Mouse (Mus musculus) heart, embryonic 15.5 days (tissue): ENCODE measurements around the gene Cys1. TPM values are rescaled to one million over a fixed set of nuclear protein-coding genes. Genes with fewer than 3 reads are reported as not detected.

Experiments
- ATAC-seq: fragments of 200-750 bp; cut with Nextera tagmentation; replicated peaks from 2 replicates; pipeline ENCODE4 v1.8.0; 2017; ENCODE audit warnings: low read depth, moderate TSS enrichment; ENCODE audit not compliant: insufficient number of reproducible peaks, insufficient read depth, low FRiP score
- H3K27ac ChIP-seq: fragments of 300-500 bp; sonication (generic); 2 replicates; pipeline ENCODE4 v1.5.1; 2015; ENCODE audit warnings: mild to moderate bottlenecking, inconsistent platforms
- H3K27me3 ChIP-seq: fragments of 300-500 bp; sonication (generic); 2 replicates; pipeline ENCODE4 v1.6.1; 2015; ENCODE audit warnings: inconsistent platforms
- H3K36me3 ChIP-seq: fragments of 300-500 bp; sonication (generic); 2 replicates; pipeline ENCODE4 v1.6.1; 2015; ENCODE audit warnings: mild to moderate bottlenecking, inconsistent platforms
- H3K4me1 ChIP-seq: fragments of 300-500 bp; sonication (generic); replicated peaks from 2 replicates; pipeline ENCODE4 v1.6.1; 2015; ENCODE audit warnings: inconsistent platforms
- H3K4me2 ChIP-seq: fragments of 300-500 bp; sonication (generic); 2 replicates; pipeline ENCODE4 v1.6.1; 2015; ENCODE audit warnings: inconsistent platforms, mild to moderate bottlenecking, moderate library complexity
- H3K4me3 ChIP-seq: fragments of 300-500 bp; sonication (generic); 2 replicates; pipeline ENCODE4 v1.5.1; 2015; ENCODE audit warnings: mild to moderate bottlenecking, inconsistent platforms
- H3K9ac ChIP-seq: fragments of 300-500 bp; sonication (generic); 2 replicates; pipeline ENCODE4 v1.6.1; 2015; ENCODE audit warnings: mild to moderate bottlenecking, inconsistent platforms
- H3K9me3 ChIP-seq: fragments of 300-500 bp; sonication (generic); replicated peaks from 2 replicates; pipeline ENCODE4 v1.6.1; 2016; ENCODE audit warnings: inconsistent platforms
- WGBS: fragments of 180-500 bp; shearing (Covaris S2); methylation state at CpG from one replicate; pipeline ENCODE4 v1.1.7; 2015; ENCODE audit warnings: mixed read lengths; 5-methylcytosine and 5-hydroxymethylcytosine counted together
- polyA plus RNA-seq: library from polyadenylated mRNA; unstranded; fragments of >200 nt; fragmentation: Nextera tagmentation; extraction: Ambion mirVana; gene quantifications from 2 replicates; pipeline ENCODE4 v1.2.1, GENCODE M21; 2015

Gene Cys1
- polyA plus RNA-seq = 1.4 TPM in 2 replicates

DNA sequence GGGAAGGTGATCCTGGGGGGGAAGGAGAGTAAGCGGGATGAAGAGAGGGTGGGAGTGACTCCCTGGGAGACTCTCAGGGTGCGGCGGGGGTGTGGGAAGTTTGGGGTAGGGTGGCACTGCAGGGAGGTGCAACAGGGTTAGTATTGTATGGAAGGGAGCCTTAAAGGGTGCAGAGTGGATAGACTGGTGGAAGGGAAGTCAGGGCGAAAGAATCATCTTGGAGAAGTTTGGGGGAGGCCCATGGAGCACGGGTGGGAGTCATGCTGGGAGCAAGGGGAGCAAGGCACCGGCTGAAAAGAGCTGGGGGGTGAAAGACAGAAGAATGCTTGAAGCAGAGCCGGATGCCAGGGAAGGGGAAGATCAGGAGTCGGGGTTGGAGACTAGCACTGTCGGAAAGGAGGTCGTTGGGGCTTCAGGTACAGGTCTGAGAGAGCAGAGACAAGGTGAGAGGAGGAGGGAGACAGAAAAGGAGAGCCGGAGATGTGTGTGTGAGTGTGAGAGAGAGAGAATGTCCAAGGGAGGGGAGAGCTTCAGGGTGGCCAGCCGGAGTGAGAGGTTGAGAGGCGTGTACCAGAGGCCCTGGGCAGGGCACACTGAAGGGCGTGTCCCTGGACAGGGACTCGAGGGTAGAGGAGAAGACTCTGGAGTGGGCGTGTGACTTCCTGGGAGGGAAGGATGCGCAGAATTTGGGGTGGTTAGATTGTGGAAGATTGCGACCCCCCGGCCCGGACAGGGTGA, at the start of gene Cys1:
TSS of gene Cys1 (minus strand) at position 528 of the 738 bp plus-strand sequence.
- Histone ChIP-seq H3K4me1 (peaks cover 33% of the 10 kb centered on the region), H3K36me3 (no peaks in the 10 kb centered on the region), H3K27ac (peak within 1 kb of the TSS; percentile 60), H3K27me3 (peaks cover 29% of the 10 kb centered on the region), H3K4me2 (peak within 1 kb of the TSS; percentile 97), H3K4me3 (peak within 1 kb of the TSS; percentile 61), H3K9ac (peak within 1 kb of the TSS; percentile 73), H3K9me3 (no peaks in the 10 kb centered on the region)
- 3% methylated on average over 20 of the region's 20 CpGs for WGBS
- no peak; the same call in 1 of the 2 replicates for ATAC-seq

DNA sequence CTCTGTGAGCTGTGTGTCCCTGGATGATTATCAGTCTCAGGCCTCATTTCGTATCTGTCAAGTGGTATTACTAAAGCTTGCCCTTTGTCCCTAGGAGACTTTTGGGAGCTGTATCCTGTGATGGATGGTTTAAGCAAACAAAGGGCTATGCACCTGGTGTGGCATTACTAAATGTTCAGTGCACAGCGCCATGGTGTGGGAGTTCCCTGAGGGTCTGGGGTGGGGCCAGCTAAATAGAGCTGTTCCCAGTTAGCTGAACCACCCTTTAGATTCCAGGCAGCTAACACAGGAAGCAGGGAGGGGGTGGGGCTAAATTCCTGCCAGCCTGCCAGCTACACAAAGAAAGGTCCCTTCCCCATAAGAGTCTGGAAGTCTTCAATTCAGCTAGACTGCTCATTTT, 42.8 kb upstream of the Cys1 start:
- peak overlapping the region; percentile 56 for H3K27ac ChIP-seq
- H3K4me1 ChIP-seq = peaks cover 14% of the 10 kb centered on the region
- 18% methylated on average over 2 of the region's 2 CpGs for WGBS
- H3K4me3 ChIP-seq = no peak overlapping the region
- H3K9ac ChIP-seq = no peak overlapping the region
- peak; percentile 88 for ATAC-seq
- H3K36me3 ChIP-seq = no peaks in the 10 kb centered on the region
- H3K9me3 ChIP-seq = no peaks in the 10 kb centered on the region
- H3K27me3 ChIP-seq = no peaks in the 10 kb centered on the region
- H3K4me2 ChIP-seq = peak overlapping the region; percentile 43

DNA sequence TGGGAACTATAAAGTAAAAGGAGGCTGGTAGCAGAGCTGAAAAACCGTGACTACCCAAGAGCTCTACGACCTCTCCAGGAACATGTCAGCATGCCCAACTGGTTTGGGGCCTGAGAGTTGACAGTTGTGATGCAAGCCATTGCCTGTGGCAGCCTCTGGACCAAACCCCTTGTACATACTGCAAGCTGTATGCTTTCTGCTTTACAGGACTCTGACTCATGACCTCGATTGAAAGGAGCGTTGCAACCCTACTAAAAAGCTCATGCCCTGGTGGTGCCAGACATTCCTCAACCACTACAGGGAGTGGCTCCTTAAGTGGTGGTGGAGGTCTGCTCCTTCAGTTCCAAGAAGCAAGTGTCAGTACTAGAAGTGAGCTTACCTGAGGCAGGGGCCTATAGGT, 42.2 kb upstream of the Cys1 start:
- Histone ChIP-seq H3K9ac (no peak overlapping the region), H3K36me3 (no peaks in the 10 kb centered on the region), H3K27me3 (no peaks in the 10 kb centered on the region), H3K4me3 (no peak overlapping the region), H3K4me1 (peaks cover 14% of the 10 kb centered on the region), H3K4me2 (peak overlapping the region; percentile 43; the same call in 1 of the 2 replicates), H3K9me3 (no peaks in the 10 kb centered on the region), H3K27ac (peak overlapping the region; percentile 56)
- no peak for ATAC-seq
- WGBS = 28% methylated on average over 4 of the region's 4 CpGs

DNA sequence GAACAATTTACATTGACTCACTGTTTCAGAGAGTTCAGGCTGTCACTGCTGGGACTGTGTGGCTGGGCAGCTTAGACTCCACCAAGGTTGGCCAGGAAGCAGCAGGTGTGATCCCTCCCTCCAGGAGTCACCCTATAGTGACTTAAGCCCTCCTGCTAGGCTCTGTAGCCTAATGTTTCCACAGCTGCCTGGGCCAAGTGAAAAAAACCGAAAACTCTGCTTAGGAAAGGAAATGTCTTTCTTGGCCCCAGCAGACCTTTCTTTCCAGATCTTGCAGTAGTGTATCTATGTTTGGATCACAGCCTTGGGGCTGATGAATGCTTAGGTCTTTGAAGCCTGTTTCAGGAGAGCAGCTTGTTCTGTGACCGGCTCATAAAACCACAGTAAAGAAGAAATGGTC, 41.8 kb upstream of the Cys1 start:
- Histone ChIP-seq H3K36me3 (no peaks in the 10 kb centered on the region), H3K9me3 (no peaks in the 10 kb centered on the region), H3K4me1 (peaks cover 14% of the 10 kb centered on the region), H3K27ac (peak overlapping the region; percentile 56), H3K27me3 (no peaks in the 10 kb centered on the region), H3K4me3 (no peak overlapping the region), H3K9ac (no peak overlapping the region), H3K4me2 (no peak overlapping the region)
- 47% methylated on average over 2 of the region's 2 CpGs for WGBS
- ATAC-seq = 0 out of 2 replicates have a peak, but pooled peaks have one; percentile 31

DNA sequence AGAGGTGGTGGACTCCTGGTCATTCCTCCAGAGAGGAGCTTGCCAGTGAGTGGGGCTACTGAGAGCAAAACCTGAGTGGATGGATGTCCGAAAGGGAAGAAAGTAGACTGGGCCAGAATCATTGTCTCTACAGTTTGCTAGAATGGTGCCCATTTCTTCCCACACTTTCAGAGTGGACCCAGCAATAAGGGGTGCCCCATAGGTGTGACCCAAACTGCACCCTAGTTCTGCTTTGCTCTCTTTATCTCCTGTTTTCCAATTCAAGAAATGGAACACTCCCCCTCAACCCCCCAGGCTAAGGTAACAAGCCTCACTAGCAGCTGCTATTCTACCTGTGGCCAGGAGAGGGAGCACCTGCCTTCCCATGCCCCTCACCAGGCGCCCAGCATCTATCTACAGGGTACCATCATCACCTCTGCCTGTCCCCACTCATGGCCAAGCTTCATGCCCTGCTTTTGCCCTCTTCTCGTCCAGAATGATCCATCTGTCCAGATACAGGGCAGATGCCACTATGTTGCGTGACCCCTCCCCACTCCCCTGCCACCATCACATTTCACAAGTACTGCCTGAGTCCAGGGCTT, 35.2 kb upstream of the Cys1 start:
- H3K4me1 ChIP-seq = peaks cover 7% of the 10 kb centered on the region
- no peak overlapping the region for H3K4me3 ChIP-seq
- no peaks in the 10 kb centered on the region for H3K27me3 ChIP-seq
- no peak overlapping the region for H3K27ac ChIP-seq
- H3K9me3 ChIP-seq = no peaks in the 10 kb centered on the region
- no peak overlapping the region for H3K4me2 ChIP-seq
- 35% methylated on average over 4 of the region's 4 CpGs for WGBS
- peaks cover 17% of the 10 kb centered on the region; the same call in 1 of the 2 replicates for H3K36me3 ChIP-seq
- no peak for ATAC-seq
- no peak overlapping the region for H3K9ac ChIP-seq

DNA sequence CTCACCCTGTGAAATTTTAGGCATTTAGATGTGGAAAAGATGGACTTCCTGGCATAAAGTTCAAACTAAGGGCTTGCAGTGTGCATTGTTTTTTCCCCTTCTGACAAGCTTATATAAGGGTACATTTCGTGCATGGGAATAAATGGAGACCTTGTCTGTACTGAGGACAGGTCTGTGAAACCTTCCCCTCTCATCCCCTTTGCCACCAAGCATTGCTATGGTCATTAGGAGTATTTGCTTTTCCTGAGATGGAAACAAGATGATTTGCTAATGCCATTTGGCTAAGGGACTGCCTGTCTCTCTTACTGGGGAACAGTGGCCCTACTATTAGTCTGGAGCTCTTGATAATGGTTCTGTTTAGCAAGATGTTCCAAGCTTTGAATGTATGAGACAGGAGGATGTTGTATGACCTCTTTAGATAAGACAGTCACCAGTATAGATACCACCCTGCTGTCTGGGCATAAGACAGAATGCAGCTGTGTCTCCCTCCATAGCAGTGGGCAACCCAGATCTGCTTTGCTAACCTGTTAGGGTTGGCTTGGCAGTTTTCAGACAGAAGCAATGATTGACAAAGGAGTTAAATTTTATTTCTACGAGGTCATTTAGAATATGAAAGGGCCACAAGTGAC, 33.8 kb upstream of the Cys1 start:
- Histone ChIP-seq H3K36me3 (peaks cover 25% of the 10 kb centered on the region), H3K9ac (no peak overlapping the region), H3K4me3 (no peak overlapping the region), H3K9me3 (no peaks in the 10 kb centered on the region), H3K27me3 (no peaks in the 10 kb centered on the region), H3K4me2 (no peak overlapping the region), H3K4me1 (peaks cover 19% of the 10 kb centered on the region), H3K27ac (no peak overlapping the region)
- no peak for ATAC-seq
- WGBS = 70% methylated on average over 2 of the region's 2 CpGs

DNA sequence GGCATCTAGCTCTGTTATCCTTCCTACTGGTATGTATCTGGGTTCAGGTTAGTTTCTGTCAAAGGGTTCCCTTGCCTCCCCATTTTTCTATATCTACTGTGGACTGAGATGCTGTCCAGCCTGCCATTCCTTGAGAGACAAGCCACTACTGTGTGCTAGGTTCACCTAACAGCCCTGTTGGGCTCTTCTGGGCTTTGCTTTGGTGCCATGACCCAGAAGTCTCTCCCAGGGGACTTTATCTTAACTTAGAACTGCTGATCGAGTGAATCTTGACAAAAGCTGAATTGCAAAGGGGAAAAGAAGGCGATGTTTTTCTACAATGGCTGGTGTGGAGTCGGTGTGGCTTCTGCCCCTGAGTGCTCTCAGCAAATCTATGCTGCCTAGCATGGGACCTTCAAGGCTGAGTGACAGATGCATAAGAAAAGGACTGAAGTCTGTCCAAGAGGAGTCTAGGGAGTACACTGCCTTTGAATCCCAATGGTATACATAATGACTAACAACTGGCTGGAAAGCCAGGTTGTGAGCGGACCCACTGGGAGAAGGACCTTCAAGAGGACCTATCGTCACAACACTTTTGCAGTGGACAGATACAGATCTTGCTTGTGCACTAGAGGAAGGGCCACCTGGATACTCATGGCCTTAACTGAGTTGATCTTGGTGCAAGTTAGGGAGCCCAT, 33.1 kb upstream of the Cys1 start:
- Histone ChIP-seq H3K36me3 (peaks cover 25% of the 10 kb centered on the region), H3K9me3 (no peaks in the 10 kb centered on the region), H3K9ac (no peak overlapping the region), H3K27me3 (no peaks in the 10 kb centered on the region), H3K4me2 (no peak overlapping the region), H3K27ac (no peak overlapping the region), H3K4me1 (peaks cover 22% of the 10 kb centered on the region), H3K4me3 (no peak overlapping the region)
- 67% methylated on average over 5 of the region's 5 CpGs for WGBS
- no peak for ATAC-seq

DNA sequence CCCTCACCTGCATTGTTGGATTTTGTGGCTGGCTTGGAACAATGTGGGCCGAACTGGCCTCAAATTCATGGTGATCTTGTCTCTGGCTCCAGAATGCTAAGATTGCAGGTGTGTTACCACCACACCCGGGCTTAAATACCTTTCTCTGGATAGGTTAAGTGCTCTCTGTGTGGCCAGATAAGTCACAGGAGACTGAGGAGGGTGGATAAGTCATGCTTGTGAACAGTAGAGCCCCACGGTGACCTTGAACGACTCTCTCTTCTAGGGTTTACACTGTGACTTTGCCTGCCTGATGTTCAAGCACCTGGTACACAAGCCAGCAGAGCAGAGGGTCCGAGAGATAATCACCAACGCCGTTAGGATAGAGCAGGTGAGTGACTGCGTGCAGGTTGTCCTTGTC, 30.8 kb upstream of the Cys1 start:
- ATAC-seq = no peak
- Histone ChIP-seq H3K4me3 (no peak overlapping the region), H3K27me3 (no peaks in the 10 kb centered on the region), H3K9ac (no peak overlapping the region), H3K4me2 (no peak overlapping the region), H3K9me3 (no peaks in the 10 kb centered on the region), H3K4me1 (peaks cover 38% of the 10 kb centered on the region), H3K36me3 (peaks cover 25% of the 10 kb centered on the region), H3K27ac (no peak overlapping the region)
- 69% methylated on average over 8 of the region's 8 CpGs for WGBS

DNA sequence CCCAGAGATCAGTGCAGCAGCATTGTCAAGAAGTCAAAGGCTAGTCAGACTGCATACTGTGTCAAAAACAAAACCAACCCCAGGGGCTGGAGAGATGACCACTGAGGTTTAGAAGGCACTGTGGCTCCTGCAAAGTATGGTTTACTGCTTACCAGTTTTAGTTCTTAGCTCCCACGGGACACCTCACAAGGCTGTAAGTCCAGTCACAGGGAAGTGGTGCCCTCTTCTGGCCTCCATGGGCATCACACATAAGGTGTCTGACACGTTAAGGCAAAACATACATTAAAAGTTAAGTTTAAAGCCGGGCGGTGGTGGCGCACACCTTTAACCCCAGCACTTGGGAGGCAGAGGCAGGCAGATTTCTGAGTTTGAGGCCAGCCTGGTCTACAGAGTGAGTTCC, 29.1 kb upstream of the Cys1 start:
- Histone ChIP-seq H3K9me3 (no peaks in the 10 kb centered on the region), H3K9ac (no peak overlapping the region), H3K36me3 (peaks cover 25% of the 10 kb centered on the region), H3K27ac (no peak overlapping the region), H3K4me1 (peaks cover 47% of the 10 kb centered on the region), H3K27me3 (no peaks in the 10 kb centered on the region), H3K4me3 (0 out of 2 replicates have a peak overlapping the region, but pooled peaks have one; percentile 92), H3K4me2 (peak overlapping the region; percentile 92)
- no peak for ATAC-seq
- WGBS = 67% methylated on average over 5 of the region's 5 CpGs

DNA sequence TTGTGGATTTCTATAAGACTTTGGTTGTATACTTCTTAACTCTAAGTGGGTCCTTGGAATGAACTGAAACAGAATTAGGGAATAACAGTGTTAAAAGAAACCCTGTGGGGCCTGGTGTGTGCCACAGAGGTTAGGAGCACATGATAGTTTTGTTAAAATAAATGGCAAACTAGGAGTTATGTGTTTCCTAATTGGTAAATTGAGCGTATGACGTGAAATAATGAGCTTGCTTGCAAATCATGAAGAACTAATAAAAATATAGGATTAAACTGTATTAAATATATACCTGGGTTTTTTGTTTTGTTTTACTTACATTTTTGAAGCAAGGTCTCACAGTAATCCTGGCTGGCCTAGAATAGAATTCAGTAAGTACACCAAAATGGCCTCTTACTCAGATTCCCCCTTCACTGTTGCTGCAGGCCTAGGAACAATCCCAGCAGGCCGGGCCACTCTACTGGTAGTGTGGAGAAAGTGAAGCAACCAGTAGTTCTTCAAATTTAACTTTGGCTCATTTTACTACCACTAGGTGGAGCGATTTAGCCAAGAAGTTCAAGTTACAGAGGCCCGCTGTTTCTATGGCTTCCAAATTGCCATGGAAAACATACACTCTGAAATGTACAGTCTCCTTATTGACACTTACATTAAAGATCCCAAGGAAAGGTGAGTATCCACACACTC, 28.4 kb upstream of the Cys1 start:
- Histone ChIP-seq H3K27me3 (no peaks in the 10 kb centered on the region), H3K36me3 (peaks cover 25% of the 10 kb centered on the region), H3K4me2 (peak overlapping the region; percentile 92), H3K27ac (peak overlapping the region; percentile 81), H3K9ac (peak overlapping the region; percentile 82), H3K4me3 (peak overlapping the region; percentile 92), H3K9me3 (no peaks in the 10 kb centered on the region), H3K4me1 (peaks cover 47% of the 10 kb centered on the region)
- ATAC-seq = no peak
- 34% methylated on average over 5 of the region's 5 CpGs for WGBS

DNA sequence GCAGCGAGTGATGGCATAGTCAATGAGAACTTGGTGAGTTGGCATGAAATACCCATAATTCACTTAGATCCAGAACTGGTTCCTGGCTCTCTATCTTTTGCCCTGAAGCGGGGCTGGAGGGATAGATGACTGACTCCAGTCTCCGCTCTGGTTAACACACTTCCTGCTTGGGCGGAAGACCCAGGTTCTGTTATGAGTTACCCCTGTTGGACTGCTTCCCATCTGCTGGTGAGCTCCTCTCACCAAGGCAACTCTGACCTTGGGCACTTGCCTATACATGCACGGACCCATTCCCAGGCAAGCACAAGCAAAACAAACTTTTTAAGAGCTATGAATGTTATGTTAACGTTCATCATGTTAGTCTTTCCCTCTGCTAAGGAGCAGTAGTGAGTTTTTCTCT, 27.8 kb upstream of the Cys1 start:
- peak overlapping the region; percentile 82 for H3K9ac ChIP-seq
- H3K9me3 ChIP-seq = no peaks in the 10 kb centered on the region
- peak overlapping the region; percentile 92 for H3K4me3 ChIP-seq
- H3K36me3 ChIP-seq = peaks cover 25% of the 10 kb centered on the region
- ATAC-seq = no peak
- H3K27ac ChIP-seq = peak overlapping the region; percentile 81
- peak overlapping the region; percentile 92 for H3K4me2 ChIP-seq
- peaks cover 47% of the 10 kb centered on the region for H3K4me1 ChIP-seq
- no peaks in the 10 kb centered on the region for H3K27me3 ChIP-seq
- WGBS = 21% methylated on average over 6 of the region's 6 CpGs
